Mouse (Mus musculus) forelimb bud, embryonic 11.5 days (tissue): ENCODE data around the gene R3hdm4.
"Not testable (repeated sequence)": the region's sequence is repeated elsewhere in the genome, so short reads cannot be mapped to it uniquely, and the experiment has no call there.

Experiments
- DNase-seq: peaks from one replicate; pipeline ENCODE4 v3.0.0-alpha.2; 2012; ENCODE audit warnings: low read depth, low spot score

Gene R3hdm4

DNA sequence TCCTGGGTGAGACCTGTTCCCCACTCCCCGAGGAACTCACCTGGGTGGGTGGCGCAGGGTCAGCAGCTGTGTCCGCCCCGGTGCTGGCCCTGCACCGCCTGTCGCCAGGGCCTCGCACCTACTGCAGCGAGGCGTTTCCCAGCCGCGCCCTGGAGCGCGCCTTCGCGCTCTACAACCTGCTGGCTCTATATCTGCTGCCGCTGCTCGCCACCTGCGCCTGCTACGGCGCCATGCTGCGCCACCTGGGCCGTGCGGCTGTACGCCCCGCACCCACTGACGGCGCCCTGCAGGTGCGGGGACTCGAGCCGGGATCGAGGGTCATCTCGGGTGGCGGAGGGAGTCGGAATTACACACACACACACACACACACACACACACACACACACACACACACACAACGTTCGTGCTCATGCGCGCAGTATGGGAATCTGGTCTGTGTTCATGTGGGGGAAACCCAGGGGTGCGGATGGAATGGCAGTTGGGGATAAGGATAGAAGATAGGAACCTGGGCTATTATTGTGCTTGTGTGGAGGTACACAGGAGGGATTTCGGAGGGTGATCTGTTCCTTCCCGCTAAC, at the start of gene R3hdm4:
Gene R3hdm4, minus strand, starts transcription at position 251 of the 578 bp plus-strand sequence.
- no peak for DNase-seq

DNA sequence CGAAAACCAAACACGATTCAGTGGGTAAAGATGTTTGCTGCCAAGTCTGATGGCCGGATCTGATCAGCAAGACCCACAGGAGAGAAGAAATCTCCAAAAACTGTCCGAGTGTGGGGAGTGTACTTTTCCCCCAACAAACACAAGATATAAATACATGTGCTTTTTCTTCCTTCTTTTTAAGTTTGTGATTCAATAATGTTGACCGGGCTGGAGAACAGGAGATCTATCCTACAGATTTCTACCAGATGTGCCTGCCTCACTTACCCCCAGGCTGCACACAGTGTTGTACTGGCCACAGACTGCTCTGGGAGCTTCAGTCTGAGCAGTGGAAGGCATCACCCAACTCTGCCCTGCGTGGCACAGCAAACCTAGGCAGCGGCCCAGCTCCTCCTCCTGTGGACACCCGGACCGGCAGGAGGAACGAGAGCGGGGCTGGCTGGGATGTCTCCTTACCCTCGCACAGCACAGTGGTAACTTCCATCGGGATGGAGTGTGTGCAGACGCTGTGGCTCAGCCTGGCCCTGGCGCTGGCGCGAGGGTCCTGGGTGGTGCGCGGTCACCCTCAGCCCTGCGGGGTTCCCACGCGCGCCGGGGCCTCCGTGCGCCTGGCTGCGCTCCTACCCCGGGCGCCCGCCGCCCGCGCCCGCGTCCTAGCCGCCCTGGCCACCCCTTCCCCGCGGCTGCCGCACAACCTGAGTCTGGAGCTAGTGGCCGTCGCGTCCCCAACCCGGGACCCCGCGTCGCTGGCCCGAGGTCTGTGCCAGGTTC, 49.6 kb upstream of the R3hdm4 start, which contains the start of gene Grin3b:
Gene Grin3b, plus strand, starts transcription at position 301 of the 768 bp plus-strand sequence.
- no peak for DNase-seq

DNA sequence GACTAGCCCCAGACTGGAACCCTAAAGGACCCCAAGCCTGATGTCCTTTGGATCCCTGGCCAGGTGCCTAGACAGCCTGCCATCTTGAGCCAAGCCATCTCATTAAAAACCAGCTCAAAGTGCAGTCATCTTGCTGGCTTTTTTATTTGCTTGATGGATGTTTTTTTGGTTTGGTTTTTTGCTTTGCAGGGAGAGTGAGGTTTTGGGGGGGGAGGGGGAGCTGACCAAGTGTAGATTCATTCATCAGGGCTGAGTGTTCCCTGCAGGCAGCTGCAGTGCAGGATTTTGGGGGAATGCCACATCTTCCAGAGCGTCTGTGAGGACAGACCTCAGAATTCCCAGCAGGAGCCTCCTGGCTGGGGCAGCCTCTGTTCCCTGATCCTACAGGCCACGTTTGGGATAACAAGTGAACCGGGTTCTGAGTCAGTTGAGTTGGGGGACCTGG, 48.1 kb upstream of the R3hdm4 start:
- DNase-seq = no peak

- DNase-seq = no peak
These were observed 47.2 kb upstream of the R3hdm4 start for GRCm38 (mm10) chr10:79968181-79968580.

GRCm38 (mm10) chr10:79966886-79967400, 45.9 kb upstream of the R3hdm4 start:
- DNase-seq = no peak

DNA sequence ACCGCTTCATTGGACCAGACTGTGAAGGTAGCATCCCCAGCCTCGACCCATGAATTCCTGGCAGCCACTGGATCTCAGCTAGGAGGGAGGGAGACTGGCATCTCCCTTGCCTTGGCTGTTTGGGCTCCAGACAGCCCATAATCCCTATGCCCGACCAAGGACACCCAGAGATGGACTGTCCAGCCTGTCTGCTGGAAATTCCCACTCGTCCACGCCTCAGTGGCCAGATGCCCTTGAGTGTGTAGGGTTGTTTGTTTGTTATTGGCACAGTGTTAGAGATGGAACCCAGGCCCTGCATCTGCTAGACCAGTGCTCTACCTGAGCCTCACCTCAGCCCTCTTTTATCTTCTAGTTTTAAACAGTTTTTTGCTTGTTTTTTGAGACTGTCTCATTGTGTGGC, 44.3 kb upstream of the R3hdm4 start:
- no peak for DNase-seq

DNA sequence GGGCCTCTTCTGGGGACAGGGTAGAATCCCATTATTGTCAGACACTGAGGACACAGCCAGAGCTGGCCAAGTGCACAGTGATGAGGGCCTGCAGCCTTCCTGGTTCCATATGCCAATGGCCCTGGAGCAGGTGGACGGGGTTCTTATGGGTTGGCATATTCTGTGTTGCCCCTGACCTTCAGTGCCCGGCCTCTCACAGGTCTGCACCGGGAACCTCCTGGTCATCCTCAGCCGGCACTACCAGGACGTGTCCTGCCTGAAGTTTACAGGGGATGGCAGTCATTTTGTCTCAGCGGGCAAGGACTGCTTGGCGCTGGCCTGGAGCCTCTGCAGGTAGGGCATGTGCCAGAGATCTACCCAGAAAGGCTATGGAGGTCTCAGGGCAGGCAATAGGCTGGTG, 43.7 kb upstream of the R3hdm4 start:
- no peak for DNase-seq

DNA sequence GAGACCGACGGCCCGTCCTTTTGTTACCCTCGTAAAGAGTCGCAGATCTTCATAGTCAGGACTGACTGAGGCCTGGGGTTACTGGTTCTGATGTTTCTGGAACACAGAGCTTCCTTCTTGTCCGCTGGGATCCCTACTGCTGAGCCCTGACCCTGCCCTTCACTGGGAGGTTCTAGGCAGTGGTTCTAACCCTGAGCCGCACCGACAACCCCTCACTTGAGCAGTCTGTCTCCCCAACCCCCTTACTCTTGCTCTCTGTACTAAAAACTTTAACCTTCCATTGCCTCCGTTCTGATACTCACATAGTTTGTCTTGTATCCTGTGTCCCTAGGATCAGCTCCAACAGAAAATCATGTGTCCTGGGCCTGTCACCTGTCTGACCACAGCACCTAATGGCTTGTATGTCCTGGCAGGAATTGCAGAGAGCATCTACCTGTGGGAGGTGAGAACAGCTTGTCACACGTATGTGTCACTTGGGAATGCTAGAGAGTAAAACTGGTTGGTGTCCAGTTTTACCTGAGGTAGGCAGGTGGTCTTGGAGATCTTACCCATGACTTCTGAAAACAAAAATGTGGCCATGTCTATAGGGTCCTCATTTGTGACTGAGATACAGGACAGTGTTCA, 39.8 kb upstream of the R3hdm4 start:
- no peak for DNase-seq

DNA sequence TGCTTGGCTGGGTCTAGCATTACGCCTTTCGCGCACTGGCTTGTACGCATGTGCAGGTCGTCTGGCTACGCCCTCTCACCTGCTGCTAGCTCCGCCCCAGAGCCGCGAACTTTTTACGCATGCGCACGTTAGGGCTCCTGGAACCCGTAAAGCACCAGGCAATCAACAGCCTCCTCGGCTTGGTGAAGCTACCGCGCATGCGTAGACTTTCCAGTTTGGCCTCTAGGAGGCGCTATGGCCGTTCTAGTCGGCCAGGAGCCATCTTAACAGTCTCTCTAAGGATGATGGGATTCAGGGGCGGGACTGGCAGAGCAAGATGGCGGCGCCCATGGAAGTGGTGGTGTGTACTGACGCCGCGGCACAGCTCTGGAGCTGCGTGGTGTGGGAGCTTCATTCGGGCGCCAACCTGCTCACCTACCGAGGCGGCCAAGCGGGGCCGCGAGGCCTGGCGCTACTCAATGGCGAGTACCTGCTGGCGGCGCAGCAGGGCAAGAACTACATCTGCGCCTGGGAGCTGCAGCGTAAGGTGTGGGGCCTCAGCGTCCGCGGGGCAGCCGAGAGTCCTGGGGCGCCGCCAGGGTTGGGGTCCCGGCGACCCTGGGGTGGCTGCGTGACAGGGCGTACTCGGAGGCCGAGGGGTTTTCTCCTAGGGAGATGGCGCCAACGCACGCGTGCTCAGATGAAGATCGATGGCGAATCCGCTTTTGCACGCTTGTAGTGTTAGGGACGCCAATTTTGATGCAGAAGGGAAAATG, 39.0 kb upstream of the R3hdm4 start, which contains the start of gene Wdr18:
Gene Wdr18, plus strand, starts transcription at position 306 of the 755 bp plus-strand sequence.
- DNase-seq = peak; percentile 100

DNA sequence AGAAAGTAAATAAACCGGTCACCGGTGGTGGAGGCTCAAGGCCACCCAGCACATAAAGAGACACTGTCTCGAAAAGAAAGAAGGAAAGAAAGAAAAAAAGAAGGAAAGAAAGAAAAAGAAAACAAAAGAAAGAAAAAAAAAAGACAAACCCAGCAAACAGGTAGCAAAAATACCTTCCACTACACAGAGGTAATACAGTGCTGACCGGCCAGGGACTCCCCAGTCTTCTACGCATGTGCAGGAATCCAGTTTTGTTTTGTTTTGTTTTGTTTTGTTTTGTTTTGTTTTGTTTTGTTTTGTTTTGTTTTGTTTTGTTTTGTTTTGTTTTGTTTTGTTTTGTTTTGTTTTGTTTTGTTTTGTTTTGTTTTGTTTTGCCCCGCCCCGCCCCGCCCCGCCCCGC, 38.4 kb upstream of the R3hdm4 start:
- DNase-seq = not testable (repeated sequence)

DNA sequence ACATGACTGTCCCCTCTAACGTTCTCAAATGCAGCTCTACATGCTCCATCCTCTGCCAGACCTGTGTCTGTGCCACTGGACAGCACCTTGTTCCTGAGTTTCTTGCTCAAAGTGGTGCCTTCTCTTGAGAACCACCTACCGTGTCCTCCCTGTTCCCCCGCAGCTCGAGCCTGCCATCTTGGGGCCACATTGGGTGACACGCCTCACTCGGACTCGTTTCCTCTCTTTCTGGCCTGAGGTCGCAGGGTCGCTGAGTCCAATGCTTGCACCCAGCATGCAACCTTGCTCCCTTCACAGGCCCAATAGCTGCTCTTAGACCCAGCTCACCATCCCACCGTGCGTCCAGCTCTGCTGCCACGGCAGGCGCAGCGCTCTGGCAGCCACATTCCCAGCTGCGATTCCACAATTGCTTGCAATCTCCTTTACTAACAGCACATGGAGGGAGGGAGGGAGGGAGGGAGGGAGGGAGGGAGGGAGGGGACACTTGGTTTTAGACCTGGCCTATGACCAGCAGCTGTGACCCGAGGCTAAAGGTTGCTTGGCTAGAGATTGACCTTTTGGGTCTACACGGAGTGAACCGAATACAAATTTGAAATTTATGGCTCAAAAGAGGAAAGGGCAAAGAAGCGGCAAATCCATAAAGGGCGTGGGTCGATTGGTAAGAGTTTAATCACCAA, 37.3 kb upstream of the R3hdm4 start:
- peak; percentile 73 for DNase-seq

GRCm38 (mm10) chr10:79956643-79957154, 35.7 kb upstream of the R3hdm4 start:
- no peak for DNase-seq

DNA sequence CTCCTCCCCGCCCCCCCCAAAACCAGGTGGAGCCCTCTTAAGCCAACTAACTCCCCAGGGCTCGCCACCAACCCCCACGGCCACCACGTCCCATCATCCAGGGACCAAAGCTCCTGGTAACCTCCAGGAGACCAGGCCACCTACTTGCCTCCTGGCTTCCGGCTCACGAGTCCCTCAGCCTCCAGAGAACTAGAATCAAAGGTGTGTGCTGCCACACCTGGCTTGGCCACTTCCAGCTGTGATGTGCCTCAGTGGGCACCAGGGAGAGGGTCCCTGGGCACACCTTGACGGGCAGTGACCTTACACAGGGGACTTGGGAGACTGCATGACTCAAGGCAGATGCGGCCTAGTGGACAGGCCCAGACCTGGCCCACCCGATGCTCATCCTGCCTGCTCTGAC, 34.7 kb upstream of the R3hdm4 start:
- DNase-seq = no peak

GRCm38 (mm10) chr10:79953946-79954345, 32.9 kb upstream of the R3hdm4 start:
- no peak for DNase-seq

DNA sequence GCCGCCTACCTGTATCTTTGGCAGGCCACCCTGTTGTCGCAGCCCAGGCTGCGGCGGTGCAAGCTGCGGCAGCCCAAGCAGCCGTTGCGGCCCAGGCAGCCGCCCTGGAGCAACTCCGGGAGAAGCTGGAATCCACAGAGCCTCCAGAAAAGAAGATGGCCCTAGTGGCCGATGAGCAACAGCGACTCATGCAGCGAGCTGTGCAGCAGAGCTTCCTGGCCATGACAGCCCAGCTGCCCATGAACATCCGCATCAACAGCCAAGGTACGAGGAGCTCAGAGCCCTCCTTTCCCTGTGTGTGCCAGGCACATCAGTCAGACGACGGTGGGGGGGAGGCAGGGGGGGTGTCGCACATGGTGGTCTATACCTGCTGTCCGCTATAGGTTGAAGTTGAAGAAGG, 29.7 kb upstream of the R3hdm4 start:
- DNase-seq = no peak

DNA sequence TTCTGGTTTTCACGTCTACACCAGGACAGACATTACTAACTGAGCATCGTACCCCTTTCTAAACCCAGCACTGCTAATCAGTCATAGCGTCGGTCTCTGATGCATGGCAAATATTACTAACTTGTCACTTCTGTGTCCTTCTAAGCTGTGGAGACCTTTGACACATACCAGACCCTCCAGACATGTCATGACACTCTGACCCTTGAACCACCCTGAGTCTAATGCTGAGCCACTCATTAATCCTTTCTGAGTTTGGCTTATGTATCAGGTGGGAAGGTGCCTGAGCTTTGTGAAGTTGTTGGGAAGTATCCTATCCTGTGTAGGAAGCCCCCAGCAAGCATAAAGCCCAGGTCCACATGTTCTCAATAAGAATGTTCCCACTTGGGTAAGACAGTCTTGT, 28.9 kb upstream of the R3hdm4 start:
- DNase-seq = no peak

DNA sequence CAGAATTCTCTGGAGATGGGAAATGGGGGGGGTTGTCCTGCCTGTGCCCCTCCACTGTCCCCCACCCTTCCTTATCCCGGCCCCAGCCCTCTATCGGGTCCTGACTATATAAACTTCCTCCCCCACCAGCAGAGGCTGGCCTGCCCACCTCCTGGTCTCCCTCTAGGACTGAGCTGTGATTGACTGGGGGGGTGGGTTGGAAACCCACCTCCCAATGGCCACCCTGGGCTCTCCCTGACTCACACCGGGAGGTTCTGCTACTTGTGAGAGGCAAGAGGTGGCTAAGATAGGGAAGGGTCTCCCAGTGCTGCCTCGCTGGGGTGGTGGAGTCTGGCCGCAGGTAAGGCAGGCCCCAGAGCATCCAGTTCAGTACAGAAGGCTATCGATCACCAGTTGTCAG, 26.5 kb upstream of the R3hdm4 start:
- DNase-seq = no peak

GRCm38 (mm10) chr10:79946752-79947322, 25.8 kb upstream of the R3hdm4 start:
- DNase-seq = no peak

GRCm38 (mm10) chr10:79945507-79946234, 24.7 kb upstream of the R3hdm4 start:
- peak; percentile 76 for DNase-seq

DNA sequence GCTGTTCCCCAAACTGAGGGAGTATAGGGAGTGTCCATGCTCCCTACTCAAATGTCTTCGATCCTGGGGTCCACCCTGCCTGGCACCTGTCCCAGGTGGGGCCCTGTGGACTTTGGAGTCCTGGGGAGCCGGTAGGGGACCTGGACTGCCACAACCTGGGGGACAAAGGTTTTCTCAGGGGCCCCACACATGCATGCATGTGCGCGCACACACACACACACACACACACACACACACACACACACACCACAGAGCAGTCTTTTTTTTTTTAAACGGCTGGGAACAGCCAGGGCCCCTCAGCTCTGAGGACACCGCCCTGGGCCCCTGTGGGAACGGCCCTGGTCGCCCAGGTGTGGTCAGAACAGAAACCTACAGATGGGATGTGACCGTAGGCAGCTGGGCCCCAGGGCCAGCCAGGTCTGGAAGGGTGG, 22.5 kb upstream of the R3hdm4 start:
- DNase-seq = no peak
